Mouse (Mus musculus) hindbrain, embryonic 15.5 days (tissue): ENCODE measurements at regions not wholly inside any gene's neighbourhood (a gene's known extent, or its start where the extent isn't known, plus 50 kb on each side); places are given as distances from the start of the nearest gene placed in this dataset.

ENCODE experiments used
- ATAC-seq: fragments of 200-750 bp; cut with Nextera tagmentation; 2 replicates; pipeline ENCODE4 v1.8.0; 2017; ENCODE audit warnings: low read depth, moderate number of reproducible peaks, moderate TSS enrichment; ENCODE audit not compliant: low FRiP score
- H3K27ac ChIP-seq: fragments of 300-500 bp; sonication (generic); replicated peaks from 2 replicates; pipeline ENCODE4 v1.5.1; 2015; ENCODE audit warnings: mild to moderate bottlenecking, inconsistent platforms
- H3K27me3 ChIP-seq: fragments of 300-500 bp; sonication (generic); 2 replicates; pipeline ENCODE4 v1.6.1; 2015; ENCODE audit warnings: control low read depth, inconsistent platforms
- H3K36me3 ChIP-seq: fragments of 300-500 bp; sonication (generic); 2 replicates; pipeline ENCODE4 v1.6.1; 2015; ENCODE audit warnings: control low read depth, inconsistent platforms
- H3K4me1 ChIP-seq: fragments of 300-500 bp; sonication (generic); replicated peaks from 2 replicates; pipeline ENCODE4 v1.6.1; 2015; ENCODE audit warnings: control low read depth, inconsistent platforms
- H3K4me2 ChIP-seq: fragments of 300-500 bp; sonication (generic); 2 replicates; pipeline ENCODE4 v1.6.1; 2015; ENCODE audit warnings: moderate library complexity, mild to moderate bottlenecking, inconsistent platforms
- H3K4me3 ChIP-seq: fragments of 300-500 bp; sonication (generic); 2 replicates; pipeline ENCODE4 v1.5.1; 2015; ENCODE audit warnings: mild to moderate bottlenecking, inconsistent platforms
- H3K9ac ChIP-seq: fragments of 300-500 bp; sonication (generic); 2 replicates; pipeline ENCODE4 v1.6.1; 2015; ENCODE audit warnings: inconsistent platforms
- H3K9me3 ChIP-seq: fragments of 300-500 bp; sonication (generic); 2 replicates; pipeline ENCODE4 v1.6.1; 2016; ENCODE audit warnings: control low read depth, inconsistent platforms
- WGBS: fragments of 180-500 bp; shearing (Covaris S2); methylation state at CpG from one replicate; pipeline ENCODE4 v1.1.7; 2015; 5-methylcytosine and 5-hydroxymethylcytosine counted together

GRCm38 (mm10) chr11:89142527-89143154 is 69.0 kb downstream of the Gm525 start:
- Histone ChIP-seq H3K27me3 (no peaks in the 10 kb centered on the region), H3K36me3 (no peaks in the 10 kb centered on the region), H3K27ac (no peak overlapping the region), H3K4me3 (no peak overlapping the region), H3K9ac (no peak overlapping the region), H3K4me2 (no peak overlapping the region), H3K9me3 (no peaks in the 10 kb centered on the region), H3K4me1 (no peaks in the 10 kb centered on the region)
- no peak for ATAC-seq
- WGBS, result 33% methylated on average over 9 of the region's 9 CpGs
